Mouse (Mus musculus) midbrain, embryonic 13.5 days (tissue): Measurements from ENCODE around the gene Sik3. TPM values are rescaled to one million over a fixed set of nuclear protein-coding genes. Genes with fewer than 3 reads are reported as not detected.

Source experiments
- ATAC-seq: fragments of 200-750 bp; cut with Nextera tagmentation; 2 replicates; pipeline ENCODE4 v1.8.0; 2017; ENCODE audit warnings: mild to moderate bottlenecking, moderate TSS enrichment, moderate library complexity
- H3K27ac ChIP-seq: fragments of 300-500 bp; sonication (generic); 2 replicates; pipeline ENCODE4 v1.5.1; 2015; ENCODE audit warnings: inconsistent platforms, mild to moderate bottlenecking, moderate library complexity
- H3K27me3 ChIP-seq: fragments of 300-500 bp; sonication (generic); 2 replicates; pipeline ENCODE4 v1.6.1; 2015; ENCODE audit warnings: mild to moderate bottlenecking, inconsistent platforms
- H3K36me3 ChIP-seq: fragments of 300-500 bp; sonication (generic); 2 replicates; pipeline ENCODE4 v1.6.1; 2015; ENCODE audit warnings: mild to moderate bottlenecking, inconsistent platforms
- H3K4me1 ChIP-seq: fragments of 300-500 bp; sonication (generic); replicated peaks from 2 replicates; pipeline ENCODE4 v1.6.1; 2015; ENCODE audit warnings: inconsistent platforms
- H3K4me2 ChIP-seq: fragments of 300-500 bp; sonication (generic); replicated peaks from 2 replicates; pipeline ENCODE4 v1.6.1; 2015; ENCODE audit warnings: moderate library complexity, mild to moderate bottlenecking, inconsistent platforms
- H3K4me3 ChIP-seq: fragments of 300-500 bp; sonication (generic); replicated peaks from 2 replicates; pipeline ENCODE4 v1.5.1; 2015; ENCODE audit warnings: mild to moderate bottlenecking, inconsistent platforms
- H3K9ac ChIP-seq: fragments of 300-500 bp; sonication (generic); replicated peaks from 2 replicates; pipeline ENCODE4 v1.6.1; 2015; ENCODE audit warnings: mild to moderate bottlenecking, inconsistent platforms
- H3K9me3 ChIP-seq: fragments of 300-500 bp; sonication (generic); 2 replicates; pipeline ENCODE4 v1.6.1; 2016; ENCODE audit warnings: mild to moderate bottlenecking, inconsistent platforms
- WGBS: fragments of 180-500 bp; shearing (Covaris S2); methylation state at CpG from one replicate; pipeline ENCODE4 v1.1.7; 2015; 5-methylcytosine and 5-hydroxymethylcytosine counted together
- polyA plus RNA-seq: library from polyadenylated mRNA; unstranded; fragments of >200 nt; fragmentation: Nextera tagmentation; extraction: Ambion mirVana; gene quantifications from 2 replicates; pipeline ENCODE4 v1.2.1, GENCODE M21; 2015

Gene Sik3
- polyA plus RNA-seq, 1 experiment from 2014 or later, result 6.7 TPM

GRCm38 (mm10) chr9:46064331-46064730 lies 51.7 kb downstream of the Sik3 start:
- H3K4me2 ChIP-seq, result no peak overlapping the region
- WGBS, result 94% methylated on average over 7 of the region's 7 CpGs

GRCm38 (mm10) chr9:46066711-46067110 lies 54.1 kb downstream of the Sik3 start:
- no peak overlapping the region for H3K4me2 ChIP-seq
- no peaks in the 10 kb centered on the region for H3K9me3 ChIP-seq
- H3K9ac ChIP-seq, result no peak overlapping the region
- no peaks in the 10 kb centered on the region for H3K27me3 ChIP-seq
- no peak overlapping the region for H3K27ac ChIP-seq
- WGBS, result 87% methylated on average over 4 of the region's 4 CpGs
- no peaks in the 10 kb centered on the region for H3K36me3 ChIP-seq
- H3K4me1 ChIP-seq, result peaks cover 16% of the 10 kb centered on the region; the same call in 1 of the 2 replicates
- ATAC-seq, result no peak
- H3K4me3 ChIP-seq, result no peak overlapping the region

More at GRCm38 (mm10) chr9:46064331-46064730, 51.7 kb downstream of the Sik3 start:
- no peak overlapping the region for H3K27ac ChIP-seq
- H3K4me3 ChIP-seq, result no peak overlapping the region
- no peaks in the 10 kb centered on the region for H3K36me3 ChIP-seq
- H3K9me3 ChIP-seq, result no peaks in the 10 kb centered on the region
- no peak overlapping the region for H3K9ac ChIP-seq
- H3K4me1 ChIP-seq, result 0 out of 2 replicates have a peak, but pooled peaks cover under 1% of the 10 kb centered on the region
- ATAC-seq, result no peak
- H3K27me3 ChIP-seq, result no peaks in the 10 kb centered on the region

GRCm38 (mm10) chr9:46067691-46068090 lies 55.1 kb downstream of the Sik3 start:
- WGBS, result 85% methylated on average over 7 of the region's 7 CpGs
- no peak for ATAC-seq
- Histone ChIP-seq H3K27me3 (no peaks in the 10 kb centered on the region), H3K4me1 (peaks cover 16% of the 10 kb centered on the region; the same call in 1 of the 2 replicates), H3K27ac (no peak overlapping the region), H3K4me3 (no peak overlapping the region), H3K9ac (no peak overlapping the region), H3K36me3 (no peaks in the 10 kb centered on the region), H3K9me3 (no peaks in the 10 kb centered on the region), H3K4me2 (no peak overlapping the region)

- no peak for ATAC-seq
- 86% methylated on average over 4 of the region's 4 CpGs for WGBS
- H3K4me1 ChIP-seq, result peaks cover 16% of the 10 kb centered on the region; the same call in 1 of the 2 replicates
These were observed 56.4 kb downstream of the Sik3 start for GRCm38 (mm10) chr9:46069013-46069412.

GRCm38 (mm10) chr9:46072101-46072835 lies 59.6 kb downstream of the Sik3 start:
- Histone ChIP-seq H3K4me1 (peaks cover 16% of the 10 kb centered on the region; the same call in 1 of the 2 replicates), H3K4me3 (no peak overlapping the region), H3K27ac (no peak overlapping the region), H3K4me2 (no peak overlapping the region), H3K36me3 (no peaks in the 10 kb centered on the region), H3K9me3 (no peaks in the 10 kb centered on the region), H3K9ac (no peak overlapping the region), H3K27me3 (no peaks in the 10 kb centered on the region)
- no peak for ATAC-seq
- WGBS, result 75% methylated on average over 9 of the region's 9 CpGs

More at GRCm38 (mm10) chr9:46069013-46069412, 56.4 kb downstream of the Sik3 start:
- H3K27ac ChIP-seq, result no peak overlapping the region
- H3K4me2 ChIP-seq, result no peak overlapping the region
- no peak overlapping the region for H3K9ac ChIP-seq
- no peak overlapping the region for H3K4me3 ChIP-seq
- H3K27me3 ChIP-seq, result no peaks in the 10 kb centered on the region
- H3K9me3 ChIP-seq, result no peaks in the 10 kb centered on the region
- no peaks in the 10 kb centered on the region for H3K36me3 ChIP-seq

- H3K4me2 ChIP-seq, result no peak overlapping the region
- H3K36me3 ChIP-seq, result no peaks in the 10 kb centered on the region
- H3K27ac ChIP-seq, result no peak overlapping the region
- H3K4me1 ChIP-seq, result peaks cover 16% of the 10 kb centered on the region; the same call in 1 of the 2 replicates
- 88% methylated on average over 3 of the region's 3 CpGs for WGBS
- no peak overlapping the region for H3K4me3 ChIP-seq
- H3K9ac ChIP-seq, result no peak overlapping the region
- ATAC-seq, result no peak
- no peaks in the 10 kb centered on the region for H3K27me3 ChIP-seq
- H3K9me3 ChIP-seq, result no peaks in the 10 kb centered on the region
These were observed 60.8 kb downstream of the Sik3 start for GRCm38 (mm10) chr9:46073443-46073842.

GRCm38 (mm10) chr9:46075578-46075977 lies 63.0 kb downstream of the Sik3 start:
- no peaks in the 10 kb centered on the region for H3K36me3 ChIP-seq
- H3K27me3 ChIP-seq, result no peaks in the 10 kb centered on the region
- no peak overlapping the region for H3K4me2 ChIP-seq
- H3K9ac ChIP-seq, result no peak overlapping the region
- no peak overlapping the region for H3K4me3 ChIP-seq
- no peaks in the 10 kb centered on the region for H3K9me3 ChIP-seq
- 80% methylated on average over 2 of the region's 2 CpGs for WGBS
- H3K27ac ChIP-seq, result no peak overlapping the region
- no peak for ATAC-seq
- peaks cover 6% of the 10 kb centered on the region; the same call in 1 of the 2 replicates for H3K4me1 ChIP-seq

GRCm38 (mm10) chr9:46082381-46082821 lies 69.8 kb downstream of the Sik3 start:
- Histone ChIP-seq H3K36me3 (no peaks in the 10 kb centered on the region), H3K27ac (no peak overlapping the region), H3K4me3 (no peak overlapping the region), H3K9ac (no peak overlapping the region), H3K9me3 (no peaks in the 10 kb centered on the region), H3K4me2 (no peak overlapping the region), H3K27me3 (no peaks in the 10 kb centered on the region), H3K4me1 (peaks cover 29% of the 10 kb centered on the region)
- WGBS, result 76% methylated on average over 6 of the region's 6 CpGs
- no peak for ATAC-seq

GRCm38 (mm10) chr9:46083490-46083893 lies 70.9 kb downstream of the Sik3 start:
- WGBS, result 80% methylated on average over 7 of the region's 7 CpGs
- no peaks in the 10 kb centered on the region for H3K9me3 ChIP-seq
- H3K36me3 ChIP-seq, result no peaks in the 10 kb centered on the region
- H3K4me3 ChIP-seq, result no peak overlapping the region
- no peak overlapping the region for H3K9ac ChIP-seq
- no peak for ATAC-seq
- no peak overlapping the region for H3K4me2 ChIP-seq
- H3K4me1 ChIP-seq, result peaks cover 29% of the 10 kb centered on the region
- no peak overlapping the region for H3K27ac ChIP-seq
- H3K27me3 ChIP-seq, result no peaks in the 10 kb centered on the region

- no peaks in the 10 kb centered on the region for H3K9me3 ChIP-seq
- no peaks in the 10 kb centered on the region for H3K36me3 ChIP-seq
- H3K9ac ChIP-seq, result no peak overlapping the region
- no peaks in the 10 kb centered on the region for H3K27me3 ChIP-seq
- H3K4me2 ChIP-seq, result no peak overlapping the region
- H3K27ac ChIP-seq, result no peak overlapping the region
- H3K4me3 ChIP-seq, result no peak overlapping the region
- ATAC-seq, result no peak
- peaks cover 36% of the 10 kb centered on the region for H3K4me1 ChIP-seq
- WGBS, result 61% methylated on average over 7 of the region's 7 CpGs
These were observed 73.3 kb downstream of the Sik3 start for GRCm38 (mm10) chr9:46085898-46086297.

GRCm38 (mm10) chr9:46086826-46087225 lies 74.2 kb downstream of the Sik3 start:
- H3K9ac ChIP-seq, result no peak overlapping the region
- H3K27ac ChIP-seq, result no peak overlapping the region
- no peak overlapping the region for H3K4me2 ChIP-seq
- H3K4me1 ChIP-seq, result peaks cover 34% of the 10 kb centered on the region
- no peaks in the 10 kb centered on the region for H3K36me3 ChIP-seq
- H3K4me3 ChIP-seq, result no peak overlapping the region
- H3K27me3 ChIP-seq, result no peaks in the 10 kb centered on the region
- WGBS, result 78% methylated on average over 3 of the region's 3 CpGs
- H3K9me3 ChIP-seq, result no peaks in the 10 kb centered on the region
- ATAC-seq, result no peak

GRCm38 (mm10) chr9:46087461-46087860 lies 74.8 kb downstream of the Sik3 start:
- Histone ChIP-seq H3K9ac (no peak overlapping the region), H3K27me3 (no peaks in the 10 kb centered on the region), H3K9me3 (no peaks in the 10 kb centered on the region), H3K4me3 (no peak overlapping the region), H3K27ac (no peak overlapping the region), H3K4me2 (no peak overlapping the region), H3K36me3 (no peaks in the 10 kb centered on the region), H3K4me1 (peaks cover 30% of the 10 kb centered on the region)
- no peak for ATAC-seq
- WGBS, result 81% methylated on average over 5 of the region's 5 CpGs
